14 mouse cellular contexts compared by ENCODE assay signal in the genomic region with DNA sequence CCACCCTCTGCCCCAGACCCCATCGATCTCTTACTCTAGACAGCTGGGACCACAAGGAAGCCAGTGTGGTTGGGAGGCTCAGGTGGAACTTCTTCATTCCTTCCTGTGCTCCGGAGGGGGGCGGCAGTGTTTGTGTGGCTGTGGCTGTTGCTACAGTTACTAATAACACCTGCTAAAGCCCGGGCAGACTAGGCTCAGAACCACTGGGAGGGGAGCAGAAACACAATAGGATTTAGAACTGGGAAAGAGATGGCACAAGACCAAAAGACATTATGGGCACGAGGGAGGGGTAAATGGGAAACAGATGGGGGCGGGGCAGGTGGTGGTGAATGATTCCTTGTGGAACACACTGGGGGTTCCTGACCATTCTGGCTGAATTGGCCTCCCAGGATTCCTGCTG. TPM values are rescaled to one million over a fixed set of nuclear protein-coding genes. Genes with fewer than 3 reads are reported as not detected.
A peak's percentile ranks its signal among the peaks of the same experiment; 100 is the strongest.
DNase-seq lines count a peak whose midpoint lies in the region; ATAC-seq lines count a peak whose summit lies in the region.
"Had no signal": no experiment of that assay in that cellular context is flagged by ENCODE, and none has a peak within 500 bp of the region (broad histone marks: within the 10 kb centered on the region; RNA-seq: fewer than 3 reads in every experiment).

No protein-coding gene starts in this region.

- 0 out of 2 replicates have a peak, but pooled peaks have one; percentile 35 for ATAC-seq in hindbrain, embryonic 16.5 days
- no peak for ATAC-seq in hindbrain, embryonic 13.5 days (ENCODE audit: low FRiP score)
- ATAC-seq in embryonic facial prominence, embryonic 14.5 days (ENCODE audit: low read depth) = peak; percentile 81
- no peak for ATAC-seq in heart, embryonic 12.5 days (ENCODE audit: insufficient number of reproducible peaks, low FRiP score)

- H3K9ac ChIP-seq in hindbrain, embryonic 16.5 days (ENCODE audit: low read depth, low read length) = no peak overlapping the region
- no peak overlapping the region for H3K9ac ChIP-seq in hindbrain, embryonic 13.5 days
- H3K9ac ChIP-seq in embryonic facial prominence, embryonic 14.5 days (ENCODE audit: low read depth, low read length) = no peak overlapping the region
- no peak overlapping the region for H3K9ac ChIP-seq in heart, embryonic 12.5 days
- H3K9ac ChIP-seq: heart, embryonic 15.5 days; liver, embryonic 14.5 days had no signal

- DNase-seq in CD4-positive helper T cell, adult 2 months (ENCODE audit: low read depth, low spot score) = peak; percentile 34
- DNase-seq in embryonic facial prominence, embryonic 14.5 days (ENCODE audit: low spot score) = peak; percentile 80
- DNase-seq in naive thymus-derived CD4-positive, alpha-beta T cell, adult 2 months (ENCODE audit: low read depth) = peak; percentile 57
- DNase-seq in gastrocnemius, adult 8-10 months (ENCODE audit: low spot score in 2 of 2) = no peak
- no peak for DNase-seq in spleen, postnatal 14 days (ENCODE audit: low spot score in 2 of 2)
- DNase-seq: gastrocnemius, adult 2 months; layer of hippocampus, postnatal 36 days had no signal

- H3K27me3 ChIP-seq in hindbrain, embryonic 16.5 days (replicated peaks; ENCODE audit: control insufficient read depth, insufficient read depth, low read length) = no peaks in the 10 kb centered on the region
- no peaks in the 10 kb centered on the region for H3K27me3 ChIP-seq in hindbrain, embryonic 13.5 days
- no peaks in the 10 kb centered on the region for H3K27me3 ChIP-seq in embryonic facial prominence, embryonic 14.5 days (replicated peaks; ENCODE audit: control insufficient read depth, insufficient read depth, low read length)
- no peaks in the 10 kb centered on the region for H3K27me3 ChIP-seq in heart, embryonic 12.5 days (replicated peaks)
- H3K27me3 ChIP-seq: heart, embryonic 15.5 days had no signal

- H3K27ac ChIP-seq in hindbrain, embryonic 16.5 days (ENCODE audit: low read depth, low read length) = no peak overlapping the region
- H3K27ac ChIP-seq in hindbrain, embryonic 13.5 days = no peak overlapping the region
- H3K27ac ChIP-seq in embryonic facial prominence, embryonic 14.5 days (replicated peaks; ENCODE audit: low read depth, low read length) = 0 out of 2 replicates have a peak overlapping the region, but pooled peaks have one; percentile 2
- H3K27ac ChIP-seq in heart, embryonic 12.5 days (ENCODE audit: poor library complexity, severe bottlenecking) = no peak overlapping the region
- H3K27ac ChIP-seq: gastrocnemius, adult 2 months; heart, embryonic 15.5 days; liver, embryonic 14.5 days had no signal

- no peaks in the 10 kb centered on the region for H3K4me1 ChIP-seq in hindbrain, embryonic 16.5 days (ENCODE audit: control insufficient read depth, insufficient read depth, low read depth, low read length)
- peaks cover 10% of the 10 kb centered on the region for H3K4me1 ChIP-seq in hindbrain, embryonic 13.5 days (replicated peaks)
- peaks cover 16% of the 10 kb centered on the region for H3K4me1 ChIP-seq in embryonic facial prominence, embryonic 14.5 days (ENCODE audit: control insufficient read depth, insufficient read depth, low read length)
- H3K4me1 ChIP-seq in heart, embryonic 12.5 days (replicated peaks) = peaks cover 18% of the 10 kb centered on the region

- no peak overlapping the region for H3K4me2 ChIP-seq in hindbrain, embryonic 16.5 days (ENCODE audit: low read length)
- H3K4me2 ChIP-seq in hindbrain, embryonic 13.5 days = no peak overlapping the region
- H3K4me2 ChIP-seq in embryonic facial prominence, embryonic 14.5 days (ENCODE audit: low read depth, low read length) = no peak overlapping the region
- H3K4me2 ChIP-seq in heart, embryonic 12.5 days = no peak overlapping the region
- H3K4me2 ChIP-seq: heart, embryonic 15.5 days had no signal

- H3K4me3 ChIP-seq in hindbrain, embryonic 16.5 days (ENCODE audit: low read length) = no peak overlapping the region
- no peak overlapping the region for H3K4me3 ChIP-seq in hindbrain, embryonic 13.5 days
- no peak overlapping the region for H3K4me3 ChIP-seq in embryonic facial prominence, embryonic 14.5 days (ENCODE audit: low read depth, low read length)
- H3K4me3 ChIP-seq in heart, embryonic 12.5 days = no peak overlapping the region
- H3K4me3 ChIP-seq: gastrocnemius, adult 2 months; heart, embryonic 15.5 days had no signal

- no peaks in the 10 kb centered on the region for H3K36me3 ChIP-seq in hindbrain, embryonic 16.5 days (ENCODE audit: control insufficient read depth, insufficient read depth, low read length)
- H3K36me3 ChIP-seq in hindbrain, embryonic 13.5 days = no peaks in the 10 kb centered on the region
- H3K36me3 ChIP-seq in embryonic facial prominence, embryonic 14.5 days (ENCODE audit: control insufficient read depth, insufficient read depth, low read length) = no peaks in the 10 kb centered on the region
- no peaks in the 10 kb centered on the region for H3K36me3 ChIP-seq in heart, embryonic 12.5 days
- H3K36me3 ChIP-seq: heart, embryonic 15.5 days had no signal

- 33% methylated on average over 6 of the region's 6 CpGs for WGBS in hindbrain, embryonic 16.5 days
- 36% methylated on average over 6 of the region's 6 CpGs for WGBS in hindbrain, embryonic 13.5 days
- WGBS in embryonic facial prominence, embryonic 14.5 days = 27% methylated on average over 6 of the region's 6 CpGs
- 54% methylated on average over 6 of the region's 6 CpGs for WGBS in heart, embryonic 12.5 days

- no peaks in the 10 kb centered on the region for H3K9me3 ChIP-seq in hindbrain, embryonic 16.5 days (ENCODE audit: control insufficient read depth, low read length)
- no peaks in the 10 kb centered on the region for H3K9me3 ChIP-seq in hindbrain, embryonic 13.5 days
- 0 out of 2 replicates have a peak, but pooled peaks cover 3% of the 10 kb centered on the region for H3K9me3 ChIP-seq in embryonic facial prominence, embryonic 14.5 days (ENCODE audit: control insufficient read depth, low read length)
- H3K9me3 ChIP-seq in heart, embryonic 12.5 days (replicated peaks) = peaks cover 6% of the 10 kb centered on the region; the same call in 1 of the 2 replicates
- H3K9me3 ChIP-seq: heart, embryonic 15.5 days had no signal

RNA-seq across cellular contexts. Expression of gene Glrp1, which starts 47.4 kb away (rescaled TPM):
- not detected in 2 replicates for polyA plus RNA-seq in hindbrain, embryonic 16.5 days (2015; fragmentation: Nextera tagmentation; extraction: Ambion mirVana)
- polyA plus RNA-seq in hindbrain, embryonic 13.5 days (2015; fragmentation: Nextera tagmentation; extraction: Ambion mirVana) = not detected in 2 replicates
- not detected in 2 replicates for polyA plus RNA-seq in embryonic facial prominence, embryonic 14.5 days (2014; fragmentation: Nextera tagmentation; extraction: Ambion mirVana)
- total RNA-seq in gastrocnemius, adult 8-10 months (2022) = not detected
- polyA plus RNA-seq in heart, embryonic 12.5 days (2016; fragmentation: Nextera tagmentation; extraction: Ambion mirVana) = 0.09 and 0.11 TPM in 2 replicates
- total RNA-seq: gastrocnemius, adult 2 months; layer of hippocampus, postnatal 36 days had no signal
- polyA plus RNA-seq: forebrain, embryonic 11.5 days; stomach, embryonic 14.5 days had no signal

RNA-seq across cellular contexts. Expression of gene Spp2, which starts 55.7 kb away (rescaled TPM):
- 0.28 TPM in 1 of 2 replicates, not detected in the other for polyA plus RNA-seq in hindbrain, embryonic 16.5 days (2015; fragmentation: Nextera tagmentation; extraction: Ambion mirVana)
- 0.39 TPM in 1 of 2 replicates, not detected in the other for polyA plus RNA-seq in hindbrain, embryonic 13.5 days (2015; fragmentation: Nextera tagmentation; extraction: Ambion mirVana)
- 0.18 TPM in 1 of 2 replicates, not detected in the other for polyA plus RNA-seq in embryonic facial prominence, embryonic 14.5 days (2014; fragmentation: Nextera tagmentation; extraction: Ambion mirVana)
- not detected for total RNA-seq in gastrocnemius, adult 8-10 months (2022)
- polyA plus RNA-seq in heart, embryonic 12.5 days (2016; fragmentation: Nextera tagmentation; extraction: Ambion mirVana) = 1.1 and 3.2 TPM in 2 replicates
- total RNA-seq: gastrocnemius, adult 2 months; layer of hippocampus, postnatal 36 days had no signal
- polyA plus RNA-seq: forebrain, embryonic 11.5 days had no signal

Comparison
In these comparisons a context has a peak if more than half of its experiments do, and no peak if none do; other contexts are left out.
1. ATAC-seq: peak in hindbrain, embryonic 16.5 days (single experiment) and embryonic facial prominence, embryonic 14.5 days (single experiment); none in hindbrain, embryonic 13.5 days (single experiment) and heart, embryonic 12.5 days (single experiment).
2. DNase-seq: peak in CD4-positive helper T cell, adult 2 months (single experiment), embryonic facial prominence, embryonic 14.5 days (single experiment) and naive thymus-derived CD4-positive, alpha-beta T cell, adult 2 months (single experiment); none in gastrocnemius, adult 8-10 months (0 of 2) and spleen, postnatal 14 days (0 of 2).